Mouse (Mus musculus) gastrocnemius, postnatal 14 days (tissue): ENCODE measurements around the gene Spert. TPM values are rescaled to one million over a fixed set of nuclear protein-coding genes. Genes with fewer than 3 reads are reported as not detected.

Source experiments
- total RNA-seq, 2 experiments: library from RNA; stranded (reverse); gene quantifications; 2 replicates each; pipeline ENCODE4 v1.2.3; 2021

Spert gene
- total RNA-seq, 2 experiments from 2014 or later = not detected

Other genes starting within 250 kb of the Spert start
- under 1 TPM; 0.16 to 0.43 TPM for gene Siah3, start 137.1 kb downstream of the Spert start, total RNA-seq
- gene Erich6b, start 49.1 kb upstream of the Spert start, total RNA-seq = not detected
- gene Cog3, start 161.4 kb upstream of the Spert start, total RNA-seq = 1 to 10 TPM; 8.3 to 9.3 TPM
- gene Slc25a30, start 193.9 kb upstream of the Spert start, total RNA-seq = 1 to 10 TPM; 7.8 to 9.6 TPM